Mouse (Mus musculus) embryonic facial prominence, embryonic 14.5 days (tissue): Measurements from ENCODE around the gene Ptprf. TPM values are rescaled to one million over a fixed set of nuclear protein-coding genes. Genes with fewer than 3 reads are reported as not detected.

Experiments
- ATAC-seq: fragments of 200-750 bp; cut with Nextera tagmentation; 2 replicates; pipeline ENCODE4 v1.8.0; 2017; ENCODE audit warnings: low read depth, moderate number of reproducible peaks, moderate TSS enrichment
- DNase-seq: peaks from one replicate; pipeline ENCODE4 v3.0.0-alpha.2; 2015; ENCODE audit warnings: low spot score
- H3K27ac ChIP-seq: fragments of 300-500 bp; sonication (generic); replicated peaks from 2 replicates; pipeline ENCODE4 v1.5.1; 2014; ENCODE audit warnings: low read depth, mild to moderate bottlenecking, low read length, moderate library complexity
- H3K27me3 ChIP-seq: fragments of 300-500 bp; sonication (generic); replicated peaks from 2 replicates; pipeline ENCODE4 v1.6.1; 2014; ENCODE audit warnings: low read length; ENCODE audit not compliant: control insufficient read depth, insufficient read depth
- H3K36me3 ChIP-seq: fragments of 300-500 bp; sonication (generic); 2 replicates; pipeline ENCODE4 v1.6.1; 2014; ENCODE audit warnings: low read length, mixed read lengths; ENCODE audit not compliant: control insufficient read depth, insufficient read depth
- H3K4me1 ChIP-seq: fragments of 300-500 bp; sonication (generic); 2 replicates; pipeline ENCODE4 v1.6.1; 2014; ENCODE audit warnings: antibody characterized with exemption, low read length; ENCODE audit not compliant: control insufficient read depth, insufficient read depth
- H3K4me2 ChIP-seq: fragments of 300-500 bp; sonication (generic); 2 replicates; pipeline ENCODE4 v1.6.1; 2014; ENCODE audit warnings: low read depth, mild to moderate bottlenecking, low read length, moderate library complexity, mixed read lengths
- H3K4me3 ChIP-seq: fragments of 300-500 bp; sonication (generic); 2 replicates; pipeline ENCODE4 v1.5.1; 2014; ENCODE audit warnings: low read depth, mild to moderate bottlenecking, low read length
- H3K9ac ChIP-seq: fragments of 300-500 bp; sonication (generic); 2 replicates; pipeline ENCODE4 v1.6.1; 2014; ENCODE audit warnings: low read depth, mild to moderate bottlenecking, low read length, moderate library complexity, mixed read lengths
- H3K9me3 ChIP-seq: fragments of 300-500 bp; sonication (generic); 2 replicates; pipeline ENCODE4 v1.6.1; 2016; ENCODE audit warnings: low read length; ENCODE audit not compliant: control insufficient read depth
- WGBS: fragments of 180-500 bp; shearing (Covaris S2); extraction: QIAGEN DNeasy Blood & Tissue Kit; methylation state at CpG from one replicate; pipeline ENCODE4 v1.1.7; 2014; 5-methylcytosine and 5-hydroxymethylcytosine counted together
- polyA plus RNA-seq: library from polyadenylated mRNA; unstranded; fragments of >200 nt; fragmentation: Nextera tagmentation; extraction: Ambion mirVana; gene quantifications from 2 replicates; pipeline ENCODE4 v1.2.1, GENCODE M21; 2014

The Ptprf gene
- polyA plus RNA-seq, 1 experiment from 2014 or later: 59.8 TPM

GRCm38 (mm10) chr4:118271556-118272074 is 19.6 kb downstream of the Ptprf start:
- H3K4me2 ChIP-seq: peak overlapping the region; percentile 11; the same call in 1 of the 2 replicates
- H3K36me3 ChIP-seq: peaks cover 86% of the 10 kb centered on the region
- no peak overlapping the region for H3K9ac ChIP-seq
- peaks cover 10% of the 10 kb centered on the region; the same call in 1 of the 2 replicates for H3K4me1 ChIP-seq
- 68% methylated on average over 9 of the region's 9 CpGs for WGBS
- ATAC-seq (0 out of 2 replicates have a peak, but pooled peaks have one; percentile 0), DNase-seq (no peak)
- no peak overlapping the region for H3K4me3 ChIP-seq
- H3K27me3 ChIP-seq: no peaks in the 10 kb centered on the region
- H3K27ac ChIP-seq: peak overlapping the region; percentile 72
- no peaks in the 10 kb centered on the region; the same call in 1 of the 2 replicates for H3K9me3 ChIP-seq

DNA sequence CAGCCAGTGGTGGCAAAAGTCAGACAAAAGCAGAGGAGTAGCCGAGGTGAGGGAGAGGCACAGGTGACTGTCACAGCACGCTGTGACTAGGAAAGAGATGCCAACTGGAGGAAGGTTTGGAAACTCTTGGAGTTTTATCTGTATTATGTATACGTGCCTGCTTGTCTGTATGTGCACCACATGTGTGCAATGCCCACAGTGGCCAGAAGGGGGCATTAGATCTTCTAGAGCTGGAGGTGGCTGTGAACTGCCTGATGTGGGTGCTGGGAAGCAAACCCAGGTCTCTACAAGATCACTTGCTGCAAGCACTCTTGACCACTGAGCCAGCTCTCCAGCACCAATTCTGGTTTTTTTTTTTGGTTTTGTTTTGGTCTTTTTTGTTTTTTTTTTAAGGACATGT is 20.5 kb downstream of the Ptprf start:
- Histone ChIP-seq H3K4me3 (no peak overlapping the region), H3K36me3 (peaks cover 86% of the 10 kb centered on the region), H3K9me3 (no peaks in the 10 kb centered on the region; the same call in 1 of the 2 replicates), H3K4me1 (peaks cover 7% of the 10 kb centered on the region; the same call in 1 of the 2 replicates), H3K27ac (0 out of 2 replicates have a peak overlapping the region, but pooled peaks have one; percentile 72), H3K9ac (no peak overlapping the region), H3K4me2 (no peak overlapping the region), H3K27me3 (no peaks in the 10 kb centered on the region)
- DNase-seq (no peak), ATAC-seq (no peak)
- 98% methylated on average over 3 of the region's 3 CpGs for WGBS

GRCm38 (mm10) chr4:118269999-118270398 is 21.2 kb downstream of the Ptprf start:
- Histone ChIP-seq H3K27ac (peak overlapping the region; percentile 6; the same call in 1 of the 2 replicates), H3K9ac (no peak overlapping the region), H3K4me1 (peaks cover 12% of the 10 kb centered on the region; the same call in 1 of the 2 replicates), H3K36me3 (peaks cover 82% of the 10 kb centered on the region), H3K4me2 (no peak overlapping the region), H3K4me3 (no peak overlapping the region), H3K9me3 (no peaks in the 10 kb centered on the region; the same call in 1 of the 2 replicates), H3K27me3 (no peaks in the 10 kb centered on the region)
- WGBS: 38% methylated on average over 6 of the region's 6 CpGs
- DNase-seq (peak; percentile 77), ATAC-seq (no peak)

DNA sequence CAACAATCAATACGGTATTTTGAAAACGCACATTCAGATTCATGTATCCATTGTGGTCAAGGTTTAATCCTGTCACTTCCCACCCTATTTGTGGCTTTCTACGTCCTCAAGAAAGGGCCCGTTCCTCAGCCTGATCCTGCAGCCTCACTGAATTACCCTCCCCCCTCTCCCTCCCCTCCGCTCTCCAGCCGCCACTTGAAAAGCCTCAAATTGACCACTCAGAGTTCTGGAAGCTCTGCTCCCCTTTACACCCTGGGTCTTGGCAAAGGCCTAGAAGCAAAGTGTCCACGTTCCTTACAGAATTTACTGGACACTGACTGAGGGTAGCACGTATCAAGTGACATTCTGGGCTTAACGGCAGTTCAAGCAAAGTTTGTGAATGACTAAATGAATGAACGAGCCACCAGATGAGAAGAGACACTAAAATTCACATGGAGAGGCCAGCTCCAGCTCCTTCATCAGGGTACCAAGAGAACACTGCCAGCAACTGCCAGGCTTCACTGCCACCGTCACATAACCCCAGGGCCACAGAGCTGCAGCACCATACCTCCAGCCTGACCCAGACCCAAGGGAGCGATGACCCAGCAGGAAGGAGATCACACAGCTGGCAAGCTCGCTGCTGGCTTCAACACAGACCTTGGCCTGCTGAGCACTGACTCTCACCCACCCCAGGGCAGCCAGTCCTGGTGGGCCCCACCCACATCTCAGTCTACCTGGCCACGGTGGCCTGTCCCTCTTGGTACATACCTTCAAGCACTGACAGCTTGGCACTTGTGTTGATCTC is 22.6 kb downstream of the Ptprf start:
- ATAC-seq (no peak), DNase-seq (no peak)
- Histone ChIP-seq H3K4me1 (peaks cover 12% of the 10 kb centered on the region; the same call in 1 of the 2 replicates), H3K4me2 (no peak overlapping the region), H3K36me3 (peaks cover 82% of the 10 kb centered on the region), H3K4me3 (no peak overlapping the region), H3K27me3 (no peaks in the 10 kb centered on the region), H3K27ac (no peak overlapping the region), H3K9ac (no peak overlapping the region), H3K9me3 (no peaks in the 10 kb centered on the region; the same call in 1 of the 2 replicates)
- WGBS: 77% methylated on average over 14 of the region's 14 CpGs

DNA sequence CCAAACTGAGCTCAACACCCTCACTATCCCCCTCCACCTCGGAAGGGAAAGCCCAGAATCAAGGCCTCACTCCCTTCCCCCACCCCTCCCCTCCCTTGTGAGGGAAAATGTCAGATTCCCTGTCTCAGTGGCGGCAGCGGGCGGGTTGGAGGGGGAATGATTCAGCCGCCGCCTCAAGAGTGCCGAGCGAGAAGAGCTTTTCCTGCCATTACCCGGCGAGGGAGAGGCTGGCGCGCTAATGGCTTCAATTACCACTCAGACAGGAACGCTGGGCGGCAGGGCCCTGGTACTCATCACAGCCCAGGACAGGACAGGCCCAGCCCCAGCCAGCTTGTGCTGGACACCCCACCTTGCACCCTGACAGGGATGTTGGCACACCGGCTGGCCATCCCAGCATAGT is 25.6 kb downstream of the Ptprf start:
- H3K27me3 ChIP-seq: no peaks in the 10 kb centered on the region
- H3K4me1 ChIP-seq: peaks cover 40% of the 10 kb centered on the region

GRCm38 (mm10) chr4:118261771-118262473 is 29.3 kb downstream of the Ptprf start:
- peak; percentile 58 for ATAC-seq
- H3K36me3 ChIP-seq: peaks cover 44% of the 10 kb centered on the region
- H3K27ac ChIP-seq: peak overlapping the region; percentile 76
- DNase-seq: no peak
- H3K27me3 ChIP-seq: no peaks in the 10 kb centered on the region
- no peaks in the 10 kb centered on the region for H3K9me3 ChIP-seq
- H3K9ac ChIP-seq: no peak overlapping the region
- peaks cover 39% of the 10 kb centered on the region for H3K4me1 ChIP-seq
- H3K4me3 ChIP-seq: no peak overlapping the region
- H3K4me2 ChIP-seq: peak overlapping the region; percentile 79
- 38% methylated on average over 13 of the region's 13 CpGs for WGBS

More for the DNA sequence above, 25.6 kb downstream of the Ptprf start:
- Histone ChIP-seq H3K27ac (peak overlapping the region; percentile 39; the same call in 1 of the 2 replicates), H3K9me3 (no peaks in the 10 kb centered on the region), H3K36me3 (peaks cover 58% of the 10 kb centered on the region), H3K9ac (peak overlapping the region; percentile 9), H3K4me3 (no peak overlapping the region), H3K4me2 (no peak overlapping the region)
- WGBS: 19% methylated on average over 15 of the region's 15 CpGs
- DNase-seq (peak; percentile 67), ATAC-seq (no peak)

DNA sequence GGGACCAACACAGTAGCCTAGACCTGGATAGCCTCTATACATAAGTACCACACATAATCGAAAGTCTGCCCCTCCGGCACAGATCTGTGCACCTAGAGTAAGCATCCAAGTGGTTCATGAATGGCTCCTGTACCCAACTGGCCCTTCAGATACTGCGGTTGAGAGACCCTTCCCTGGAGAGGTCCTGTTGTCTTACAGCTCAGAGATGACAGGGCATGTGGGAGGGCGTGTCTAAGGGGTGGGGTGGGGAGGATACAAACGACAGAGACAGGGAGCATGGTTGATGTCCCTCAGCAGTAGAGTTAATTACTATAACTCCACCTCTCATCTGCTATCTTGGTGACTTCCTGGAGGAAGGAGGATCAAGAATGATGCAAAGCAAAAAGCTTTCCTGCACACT is 29.9 kb downstream of the Ptprf start:
- H3K27ac ChIP-seq: peak overlapping the region; percentile 57
- H3K36me3 ChIP-seq: peaks cover 44% of the 10 kb centered on the region
- DNase-seq: no peak
- H3K4me3 ChIP-seq: peak overlapping the region; percentile 40
- 0 out of 2 replicates have a peak, but pooled peaks have one; percentile 17 for ATAC-seq
- H3K4me1 ChIP-seq: peaks cover 39% of the 10 kb centered on the region
- no peaks in the 10 kb centered on the region for H3K9me3 ChIP-seq
- 19% methylated on average over 5 of the region's 5 CpGs for WGBS
- H3K27me3 ChIP-seq: no peaks in the 10 kb centered on the region
- H3K9ac ChIP-seq: peak overlapping the region; percentile 48; the same call in 1 of the 2 replicates
- H3K4me2 ChIP-seq: peak overlapping the region; percentile 79

- ATAC-seq (peak; percentile 60), DNase-seq (peak; percentile 85)
- Histone ChIP-seq H3K4me1 (peaks cover 35% of the 10 kb centered on the region), H3K9ac (peak overlapping the region; percentile 48), H3K4me2 (peak overlapping the region; percentile 79), H3K27me3 (no peaks in the 10 kb centered on the region), H3K9me3 (no peaks in the 10 kb centered on the region), H3K4me3 (peak overlapping the region; percentile 40), H3K27ac (peak overlapping the region; percentile 57), H3K36me3 (peaks cover 44% of the 10 kb centered on the region)
- WGBS: under 1% methylated on average over 13 of the region's 39 CpGs
Measured at GRCm38 (mm10) chr4:118260551-118261267, 30.5 kb downstream of the Ptprf start.
